Mouse (Mus musculus) liver, adult 2 months (tissue): ENCODE data around the gene Hspa1l.

Source experiments
- CTCF ChIP-seq: fragments of 200-500 bp; IDR thresholded peaks from 2 replicates; pipeline ENCODE4 v1.5.1; 2011; ENCODE audit warnings: low read depth, low read length, control low read depth
- POLR2A ChIP-seq: fragments of 200-500 bp; IDR thresholded peaks from 2 replicates; pipeline ENCODE4 v1.6.1; 2011; ENCODE audit warnings: low read length, control low read depth; ENCODE audit not compliant: insufficient read depth; ENCODE audit errors: extremely low read depth

DNA sequence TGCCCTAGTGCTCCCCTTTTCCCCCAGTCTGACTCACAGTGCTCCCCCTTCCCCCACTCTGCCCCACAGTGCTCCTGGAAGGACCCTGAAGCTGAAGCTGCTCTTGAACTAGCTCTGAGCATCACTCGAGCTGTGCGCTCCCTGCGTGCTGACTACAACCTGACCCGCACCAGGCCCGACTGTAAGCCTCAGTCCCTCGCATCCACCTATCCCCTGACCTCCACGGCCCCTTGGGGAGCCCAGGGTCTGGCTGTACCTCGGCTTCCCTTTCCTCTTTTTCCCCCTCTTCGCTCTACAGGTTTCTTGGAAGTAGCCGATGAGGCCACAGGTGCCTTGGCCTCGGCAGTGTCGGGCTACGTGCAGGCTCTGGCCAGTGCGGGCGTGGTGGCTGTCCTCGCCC lies 42.8 kb downstream of the Hspa1l start:
- no peak for TF ChIP-seq POLR2A
- no peak for TF ChIP-seq CTCF
